Mouse (Mus musculus) hindbrain, embryonic 12.5 days (tissue): ENCODE measurements around the gene A130010J15Rik. TPM values are rescaled to one million over a fixed set of nuclear protein-coding genes. Genes with fewer than 3 reads are reported as not detected.

ENCODE experiments used
- ATAC-seq: fragments of 200-750 bp; cut with Nextera tagmentation; 2 replicates; pipeline ENCODE4 v1.8.0; 2017; ENCODE audit warnings: moderate TSS enrichment; ENCODE audit not compliant: low FRiP score
- H3K27ac ChIP-seq: fragments of 300-500 bp; sonication (generic); 2 replicates; pipeline ENCODE4 v1.5.1; 2016; ENCODE audit warnings: mild to moderate bottlenecking
- H3K27me3 ChIP-seq: fragments of 300-500 bp; sonication (generic); 2 replicates; pipeline ENCODE4 v1.6.1; 2016; ENCODE audit warnings: mild to moderate bottlenecking
- H3K36me3 ChIP-seq: fragments of 300-500 bp; sonication (generic); 2 replicates; pipeline ENCODE4 v1.6.1; 2016; ENCODE audit warnings: mild to moderate bottlenecking
- H3K4me1 ChIP-seq: fragments of 300-500 bp; sonication (generic); 2 replicates; pipeline ENCODE4 v1.6.1; 2016
- H3K4me2 ChIP-seq: fragments of 300-500 bp; sonication (generic); replicated peaks from 2 replicates; pipeline ENCODE4 v1.6.1; 2016; ENCODE audit warnings: mild to moderate bottlenecking
- H3K4me3 ChIP-seq: fragments of 300-500 bp; sonication (generic); 2 replicates; pipeline ENCODE4 v1.5.1; 2016; ENCODE audit warnings: mild to moderate bottlenecking
- H3K9ac ChIP-seq: fragments of 300-500 bp; sonication (generic); 2 replicates; pipeline ENCODE4 v1.6.1; 2016; ENCODE audit warnings: mild to moderate bottlenecking, moderate library complexity
- H3K9me3 ChIP-seq: fragments of 300-500 bp; sonication (generic); replicated peaks from 2 replicates; pipeline ENCODE4 v1.6.1; 2016; ENCODE audit warnings: mild to moderate bottlenecking
- WGBS: fragments of 180-500 bp; shearing (Covaris S2); methylation state at CpG from one replicate; pipeline ENCODE4 v1.1.7; 2016; 5-methylcytosine and 5-hydroxymethylcytosine counted together
- polyA plus RNA-seq: library from polyadenylated mRNA; unstranded; fragments of >200 nt; fragmentation: Nextera tagmentation; extraction: Ambion mirVana; gene quantifications from 2 replicates; pipeline ENCODE4 v1.2.1, GENCODE M21; 2016

A130010J15Rik gene
- polyA plus RNA-seq, 1 experiment from 2014 or later: 15.7 TPM

DNA sequence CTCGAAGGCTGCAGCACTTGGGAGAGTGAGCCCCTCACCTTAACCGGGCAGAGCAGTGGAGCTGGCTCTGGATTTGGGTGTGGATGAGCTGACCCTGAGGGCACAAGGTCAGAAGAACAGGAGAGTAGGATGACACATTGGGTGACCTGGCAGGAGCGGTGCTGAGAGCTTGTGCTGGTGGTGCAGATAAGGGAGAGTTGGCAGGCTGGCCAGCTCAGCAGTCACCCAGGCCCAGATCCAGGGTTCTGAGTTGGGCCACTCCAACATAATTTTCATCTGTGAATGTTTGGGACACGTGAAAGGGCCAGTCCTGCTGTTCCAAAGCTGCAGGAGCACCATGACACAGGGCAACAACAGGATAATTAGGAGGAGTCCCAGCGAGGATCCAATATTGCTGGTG, 43.5 kb downstream of the A130010J15Rik start:
- Histone ChIP-seq H3K27me3 (no peaks in the 10 kb centered on the region), H3K9ac (no peak overlapping the region), H3K36me3 (no peaks in the 10 kb centered on the region), H3K4me1 (no peaks in the 10 kb centered on the region), H3K9me3 (no peaks in the 10 kb centered on the region), H3K27ac (no peak overlapping the region), H3K4me2 (no peak overlapping the region), H3K4me3 (no peak overlapping the region)
- ATAC-seq: no peak
- 75% methylated on average over 5 of the region's 5 CpGs for WGBS

DNA sequence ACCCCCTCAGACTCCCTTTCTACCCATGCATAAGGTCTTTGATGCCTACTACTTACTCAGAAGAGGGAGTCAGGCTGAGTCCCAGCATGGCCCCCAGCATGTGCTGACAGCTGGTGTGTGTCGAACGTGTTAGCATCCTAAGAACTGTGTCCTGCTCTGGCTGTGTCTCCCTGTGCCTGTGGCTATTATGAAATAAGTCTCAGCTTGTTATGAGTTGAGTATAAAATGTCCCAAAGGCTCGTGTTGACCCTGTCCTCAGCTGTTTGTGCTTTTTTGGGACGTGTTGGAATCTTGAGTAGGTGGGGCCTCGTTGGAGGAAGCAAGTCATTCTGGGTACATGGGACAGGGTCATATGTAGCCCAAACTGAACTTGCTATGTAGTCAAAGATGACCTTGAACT, 46.2 kb downstream of the A130010J15Rik start:
- Histone ChIP-seq H3K36me3 (no peaks in the 10 kb centered on the region), H3K4me2 (no peak overlapping the region), H3K9me3 (no peaks in the 10 kb centered on the region), H3K27me3 (no peaks in the 10 kb centered on the region), H3K27ac (no peak overlapping the region), H3K4me3 (no peak overlapping the region), H3K4me1 (no peaks in the 10 kb centered on the region), H3K9ac (no peak overlapping the region)
- WGBS: 83% methylated on average over 5 of the region's 5 CpGs
- no peak for ATAC-seq

DNA sequence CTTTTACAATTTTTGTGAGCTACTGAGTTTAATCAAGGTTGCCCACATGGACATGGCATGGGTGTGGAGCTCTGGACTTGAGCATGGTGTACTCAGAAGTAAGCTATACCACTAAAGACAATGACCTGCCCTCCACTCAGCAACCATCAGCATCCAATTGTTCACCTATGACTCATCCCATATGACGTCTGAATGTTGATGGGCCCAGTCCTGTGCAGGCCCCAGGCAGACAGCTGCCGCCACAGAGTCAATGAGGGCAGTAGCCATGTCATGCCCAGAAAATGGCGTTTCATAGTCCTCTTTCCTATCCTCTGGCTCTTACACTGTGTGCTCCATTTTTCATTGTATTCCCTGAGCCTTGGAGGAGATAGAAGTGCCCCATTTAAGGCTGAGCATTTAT, 48.2 kb downstream of the A130010J15Rik start:
- no peak for ATAC-seq
- WGBS: 87% methylated on average over 3 of the region's 3 CpGs
- Histone ChIP-seq H3K9me3 (no peaks in the 10 kb centered on the region), H3K9ac (no peak overlapping the region), H3K27ac (no peak overlapping the region), H3K27me3 (no peaks in the 10 kb centered on the region), H3K4me2 (no peak overlapping the region), H3K36me3 (no peaks in the 10 kb centered on the region), H3K4me3 (no peak overlapping the region), H3K4me1 (no peaks in the 10 kb centered on the region)

DNA sequence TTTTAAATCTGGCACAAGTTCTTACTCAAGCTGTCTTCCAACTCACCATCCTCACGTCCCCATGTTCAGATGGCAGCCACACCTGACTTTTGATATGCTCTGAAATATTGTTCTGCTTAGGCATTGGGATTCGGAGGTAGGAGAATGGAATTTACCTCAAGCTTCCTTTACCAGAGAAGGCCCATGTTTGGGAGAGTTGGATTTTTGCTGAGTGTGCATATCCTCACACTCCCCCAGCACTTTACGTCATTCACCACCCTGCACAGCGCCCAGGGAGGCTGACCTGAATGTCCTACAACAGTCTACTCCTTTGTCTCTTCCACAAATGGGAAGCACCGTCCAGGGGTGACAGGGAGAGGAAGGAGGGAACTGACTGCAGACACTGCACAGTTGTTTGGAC, 52.6 kb downstream of the A130010J15Rik start:
- Histone ChIP-seq H3K9ac (no peak overlapping the region), H3K4me2 (no peak overlapping the region), H3K36me3 (no peaks in the 10 kb centered on the region), H3K9me3 (no peaks in the 10 kb centered on the region), H3K27ac (no peak overlapping the region), H3K27me3 (no peaks in the 10 kb centered on the region), H3K4me1 (no peaks in the 10 kb centered on the region), H3K4me3 (no peak overlapping the region)
- ATAC-seq: no peak
- 73% methylated on average over 5 of the region's 5 CpGs for WGBS

DNA sequence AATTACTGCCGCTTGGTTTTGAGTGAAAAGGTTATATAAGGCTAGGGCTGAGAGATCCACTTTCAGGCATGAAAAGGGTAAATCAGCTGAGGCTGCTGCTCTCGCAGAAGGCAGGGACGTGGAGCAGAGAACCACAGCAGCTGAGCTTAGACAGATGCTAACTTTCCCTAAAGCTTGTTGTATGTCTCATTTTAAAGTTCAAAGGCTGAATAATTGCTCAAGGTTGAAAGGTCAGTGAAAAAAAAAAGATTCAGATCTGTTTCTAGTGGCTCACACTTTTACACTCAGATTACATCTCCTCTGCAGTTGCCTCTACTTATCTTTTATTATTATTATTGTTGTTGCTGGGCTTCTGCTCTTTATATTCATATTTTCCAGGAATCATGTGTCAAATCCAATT, 57.7 kb downstream of the A130010J15Rik start:
- Histone ChIP-seq H3K9ac (no peak overlapping the region), H3K4me2 (no peak overlapping the region), H3K36me3 (no peaks in the 10 kb centered on the region), H3K27me3 (no peaks in the 10 kb centered on the region), H3K9me3 (no peaks in the 10 kb centered on the region), H3K4me3 (no peak overlapping the region), H3K27ac (no peak overlapping the region), H3K4me1 (no peaks in the 10 kb centered on the region)
- 25% methylated on average over 3 of the region's 3 CpGs for WGBS
- ATAC-seq: no peak

DNA sequence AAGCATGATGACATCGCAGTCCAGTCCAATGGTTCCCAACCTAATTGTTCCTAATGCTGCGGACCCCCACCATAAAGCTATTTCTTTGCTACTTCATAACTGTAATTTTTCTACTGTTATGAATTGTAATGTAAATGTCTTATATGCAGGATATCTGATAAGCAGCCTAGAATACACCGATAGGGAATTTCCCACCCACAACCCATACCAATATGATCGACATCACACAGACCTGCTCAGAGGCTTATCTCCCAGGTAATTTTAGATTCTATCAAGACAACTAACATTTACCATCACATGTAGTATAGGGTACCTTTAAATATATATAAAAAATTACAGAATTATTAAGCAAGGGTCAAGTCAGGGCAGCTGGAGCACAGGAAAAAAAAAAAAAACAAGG, 58.3 kb downstream of the A130010J15Rik start:
- H3K4me2 ChIP-seq: no peak overlapping the region
- no peaks in the 10 kb centered on the region for H3K36me3 ChIP-seq
- no peak overlapping the region for H3K9ac ChIP-seq
- H3K27ac ChIP-seq: no peak overlapping the region
- H3K4me1 ChIP-seq: no peaks in the 10 kb centered on the region
- no peaks in the 10 kb centered on the region for H3K9me3 ChIP-seq
- no peak overlapping the region for H3K4me3 ChIP-seq
- H3K27me3 ChIP-seq: no peaks in the 10 kb centered on the region
- WGBS: 91% methylated on average over 4 of the region's 4 CpGs
- ATAC-seq: no peak

DNA sequence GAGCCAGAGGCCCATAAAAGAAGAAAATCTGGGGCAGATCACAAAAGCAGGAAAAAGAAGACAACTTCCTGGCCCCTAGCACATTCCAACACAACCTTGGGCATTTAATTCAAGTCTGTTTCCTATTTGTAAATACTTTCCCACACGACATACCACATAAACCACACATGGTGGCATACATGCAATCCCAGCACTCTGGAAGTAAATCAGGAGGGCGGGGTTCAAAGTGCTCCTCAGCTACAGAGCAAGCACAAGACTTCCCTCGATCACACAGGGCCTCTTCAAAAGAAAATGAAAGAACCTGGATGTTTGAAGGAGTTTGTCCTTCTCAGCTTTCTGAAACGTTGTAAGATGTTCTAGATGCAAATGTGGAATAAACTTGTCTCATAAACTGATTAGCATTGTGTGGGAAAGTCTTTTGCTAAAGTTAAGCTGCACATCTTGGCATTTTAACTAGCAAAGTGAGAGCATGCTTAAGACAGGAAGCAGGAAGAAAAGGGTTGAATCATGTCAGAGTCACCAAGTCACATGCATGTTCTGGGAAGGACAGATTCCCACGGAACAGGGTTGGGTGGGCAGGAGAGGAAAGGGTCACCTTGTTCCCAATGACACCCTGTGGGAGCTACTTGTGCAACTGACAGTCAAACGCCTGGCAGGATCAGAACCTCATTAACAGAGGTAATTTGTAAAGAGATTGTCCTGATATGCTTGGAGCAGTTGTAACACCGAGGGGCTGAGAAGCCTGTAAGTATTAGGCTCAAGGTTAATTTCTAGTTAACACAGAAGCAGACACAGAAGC, 59.1 kb downstream of the A130010J15Rik start:
- no peak for ATAC-seq
- Histone ChIP-seq H3K9me3 (no peaks in the 10 kb centered on the region), H3K27ac (no peak overlapping the region), H3K36me3 (no peaks in the 10 kb centered on the region), H3K27me3 (no peaks in the 10 kb centered on the region), H3K9ac (no peak overlapping the region), H3K4me2 (no peak overlapping the region), H3K4me3 (no peak overlapping the region), H3K4me1 (no peaks in the 10 kb centered on the region)
- 61% methylated on average over 7 of the region's 7 CpGs for WGBS

Other genes starting within 250 kb of the A130010J15Rik start
- gene Syt14, start 132.3 kb upstream of the A130010J15Rik start, polyA plus RNA-seq: 8.1 and 8.3 TPM in 2 replicates
- 8.5 and 9.1 TPM in 2 replicates for gene Diexf, start 37.8 kb upstream of the A130010J15Rik start, polyA plus RNA-seq
- gene Irf6, start 14.9 kb upstream of the A130010J15Rik start, polyA plus RNA-seq: 3.0 and 3.5 TPM in 2 replicates
- gene Traf3ip3, start 33.7 kb downstream of the A130010J15Rik start, polyA plus RNA-seq: 2.6 and 3.6 TPM in 2 replicates
- 0.36 and 0.52 TPM in 2 replicates for gene Lamb3, start 39.7 kb downstream of the A130010J15Rik start, polyA plus RNA-seq
- 0.17 and 0.21 TPM in 2 replicates for gene Hsd11b1, start 96.0 kb downstream of the A130010J15Rik start, polyA plus RNA-seq
- 6.4 and 7.1 TPM in 2 replicates for gene G0s2, start 105.2 kb downstream of the A130010J15Rik start, polyA plus RNA-seq
- gene Camk1g, start 202.3 kb downstream of the A130010J15Rik start, polyA plus RNA-seq: 19.7 and 20.3 TPM in 2 replicates